Mouse (Mus musculus): ENCODE measurements around the gene Arhgef7. TPM values are rescaled to one million over a fixed set of nuclear protein-coding genes. Genes with fewer than 3 reads are reported as not detected.
A peak's percentile ranks its signal among the peaks of the same experiment; 100 is the strongest.

Gene Arhgef7
- polyA plus RNA-seq, 1 experiment from 2014 or later, result 27.3 TPM

DNA sequence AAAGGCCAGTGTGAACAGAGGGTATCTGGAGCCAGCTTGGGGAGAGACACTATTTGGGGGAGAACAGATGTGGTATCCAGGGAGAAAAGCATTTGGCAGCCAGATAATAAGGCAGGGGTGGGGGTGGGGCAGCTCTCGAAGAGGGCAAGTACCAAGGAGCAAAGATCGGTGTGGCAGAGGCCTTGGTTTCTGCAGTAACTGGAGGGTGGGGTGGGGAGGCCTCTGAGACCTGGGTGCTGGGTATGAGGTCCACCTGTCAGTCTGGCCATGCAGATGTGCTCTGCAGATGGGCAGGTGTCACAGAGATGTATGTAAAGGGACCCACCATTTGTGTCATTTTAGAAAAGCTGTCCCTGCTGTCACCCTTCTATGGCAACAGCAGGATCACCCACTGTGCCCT is 18.7 kb upstream of the Arhgef7 start:
- no peak for TF ChIP-seq CTCF (IDR thresholded peaks at IDR 0.05; ENCODE audit: low read depth)
- no peak for ATAC-seq (replicated peaks; ENCODE audit: low FRiP score, low read depth)
- H3K4me3 ChIP-seq (replicated peaks; ENCODE audit: low read depth, low read length), result no peak overlapping the region
- H3K9me3 ChIP-seq (replicated peaks; ENCODE audit: low read length), result no peaks in the 10 kb centered on the region
- 58% methylated on average over 2 of the region's 2 CpGs for WGBS
- no peaks in the 10 kb centered on the region for H3K4me1 ChIP-seq (replicated peaks; ENCODE audit: insufficient read depth, low read length)
- H3K9ac ChIP-seq (ENCODE audit: low read depth, low read length), result no peak overlapping the region
- no peak overlapping the region for H3K27ac ChIP-seq
- no peak overlapping the region for H3K4me2 ChIP-seq (ENCODE audit: low read length)
- H3K36me3 ChIP-seq (ENCODE audit: insufficient read depth, low read length), result no peaks in the 10 kb centered on the region
- no peak for DNase-seq (ENCODE audit: low spot score)
- H3K27me3 ChIP-seq (ENCODE audit: insufficient read depth, low read length), result no peaks in the 10 kb centered on the region

DNA sequence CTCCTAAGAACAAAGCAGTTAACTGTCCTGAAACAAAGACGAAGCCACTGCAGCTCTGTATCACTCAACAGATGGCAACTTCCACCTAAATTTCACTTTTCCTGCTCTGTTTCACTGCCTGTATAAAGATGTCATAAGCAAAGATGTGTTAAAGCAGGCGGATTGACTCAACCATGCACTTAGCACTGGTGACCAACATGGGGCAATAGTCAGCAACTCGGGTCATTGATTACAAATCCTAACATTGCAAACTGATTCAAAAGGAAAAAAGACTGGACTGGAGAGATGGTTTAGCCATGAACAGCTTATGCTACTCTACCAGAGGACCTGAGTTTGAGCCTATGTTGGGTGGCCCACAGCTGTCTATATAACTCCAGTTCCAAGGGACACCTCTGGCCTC is 18.0 kb upstream of the Arhgef7 start:
- no peak for ATAC-seq (replicated peaks; ENCODE audit: low FRiP score, low read depth)

GRCm38 (mm10) chr8:11710415-11710814 is 17.1 kb upstream of the Arhgef7 start:
- Histone ChIP-seq H3K4me3 (replicated peaks; ENCODE audit: low read depth, low read length) (no peak overlapping the region), H3K4me1 (replicated peaks; ENCODE audit: insufficient read depth, low read length) (no peaks in the 10 kb centered on the region), H3K27me3 (ENCODE audit: insufficient read depth, low read length) (no peaks in the 10 kb centered on the region), H3K36me3 (ENCODE audit: insufficient read depth, low read length) (no peaks in the 10 kb centered on the region), H3K9me3 (replicated peaks; ENCODE audit: low read length) (no peaks in the 10 kb centered on the region), H3K27ac (no peak overlapping the region), H3K9ac (ENCODE audit: low read depth, low read length) (no peak overlapping the region), H3K4me2 (ENCODE audit: low read length) (no peak overlapping the region)
- WGBS, result 59% methylated on average over 5 of the region's 5 CpGs
- no peak for TF ChIP-seq CTCF (IDR thresholded peaks at IDR 0.05; ENCODE audit: low read depth)
- no peak for ATAC-seq (replicated peaks; ENCODE audit: low FRiP score, low read depth)
- no peak for DNase-seq (ENCODE audit: low spot score)

More for the DNA sequence above, 18.0 kb upstream of the Arhgef7 start:
- DNase-seq (ENCODE audit: low spot score), result no peak
- TF ChIP-seq CTCF (IDR thresholded peaks at IDR 0.05; ENCODE audit: low read depth), result no peak
- Histone ChIP-seq H3K27ac (no peak overlapping the region), H3K27me3 (ENCODE audit: insufficient read depth, low read length) (no peaks in the 10 kb centered on the region), H3K4me2 (ENCODE audit: low read length) (no peak overlapping the region), H3K36me3 (ENCODE audit: insufficient read depth, low read length) (no peaks in the 10 kb centered on the region), H3K9me3 (replicated peaks; ENCODE audit: low read length) (no peaks in the 10 kb centered on the region), H3K4me1 (replicated peaks; ENCODE audit: insufficient read depth, low read length) (no peaks in the 10 kb centered on the region), H3K9ac (ENCODE audit: low read depth, low read length) (no peak overlapping the region), H3K4me3 (replicated peaks; ENCODE audit: low read depth, low read length) (no peak overlapping the region)
- 77% methylated on average over 3 of the region's 3 CpGs for WGBS

GRCm38 (mm10) chr8:11712244-11712643 is 15.3 kb upstream of the Arhgef7 start:
- no peak for DNase-seq (ENCODE audit: low spot score)
- peak; percentile 57 for TF ChIP-seq CTCF (IDR thresholded peaks at IDR 0.05; ENCODE audit: low read depth)

DNA sequence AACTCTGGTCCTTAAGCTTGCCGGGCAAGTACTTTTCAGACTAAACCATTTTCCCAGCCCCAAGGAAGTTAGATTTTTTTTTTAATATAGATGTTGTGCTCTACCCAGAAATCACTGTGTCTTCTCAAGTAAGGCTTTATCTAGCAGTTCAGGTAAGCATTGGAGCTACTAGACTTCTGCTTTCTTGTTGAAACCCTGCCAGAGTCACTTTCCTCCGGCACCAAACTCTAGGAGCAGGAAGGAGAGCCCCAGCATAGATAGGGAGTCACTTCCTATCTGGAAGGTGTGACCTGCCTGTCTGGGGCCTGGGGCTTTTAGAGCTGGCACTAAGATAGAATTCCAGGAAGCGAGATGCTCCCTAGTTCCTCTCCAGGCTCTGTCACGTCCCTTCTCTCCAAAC is 10.3 kb upstream of the Arhgef7 start:
- Histone ChIP-seq H3K27ac (no peak overlapping the region), H3K4me2 (ENCODE audit: low read length) (no peak overlapping the region), H3K4me1 (replicated peaks; ENCODE audit: insufficient read depth, low read length) (no peaks in the 10 kb centered on the region), H3K9ac (ENCODE audit: low read depth, low read length) (no peak overlapping the region), H3K36me3 (ENCODE audit: insufficient read depth, low read length) (no peaks in the 10 kb centered on the region), H3K4me3 (replicated peaks; ENCODE audit: low read depth, low read length) (no peak overlapping the region), H3K9me3 (replicated peaks; ENCODE audit: low read length) (no peaks in the 10 kb centered on the region), H3K27me3 (ENCODE audit: insufficient read depth, low read length) (no peaks in the 10 kb centered on the region)
- ATAC-seq (replicated peaks; ENCODE audit: low FRiP score, low read depth), result no peak
- WGBS, result 59% methylated on average over 4 of the region's 4 CpGs
- no peak for DNase-seq (ENCODE audit: low spot score)
- TF ChIP-seq CTCF (IDR thresholded peaks at IDR 0.05; ENCODE audit: low read depth), result no peak

More at GRCm38 (mm10) chr8:11712244-11712643, 15.3 kb upstream of the Arhgef7 start:
- no peak overlapping the region for H3K9ac ChIP-seq (ENCODE audit: low read depth, low read length)
- no peak overlapping the region for H3K4me3 ChIP-seq (replicated peaks; ENCODE audit: low read depth, low read length)
- no peaks in the 10 kb centered on the region for H3K9me3 ChIP-seq (replicated peaks; ENCODE audit: low read length)
- H3K4me1 ChIP-seq (replicated peaks; ENCODE audit: insufficient read depth, low read length), result no peaks in the 10 kb centered on the region
- H3K4me2 ChIP-seq (ENCODE audit: low read length), result no peak overlapping the region
- no peak for ATAC-seq (replicated peaks; ENCODE audit: low FRiP score, low read depth)
- WGBS, result 86% methylated on average over 6 of the region's 6 CpGs
- no peaks in the 10 kb centered on the region for H3K36me3 ChIP-seq (ENCODE audit: insufficient read depth, low read length)
- no peaks in the 10 kb centered on the region for H3K27me3 ChIP-seq (ENCODE audit: insufficient read depth, low read length)
- no peak overlapping the region for H3K27ac ChIP-seq

- Histone ChIP-seq H3K4me1 (replicated peaks; ENCODE audit: insufficient read depth, low read length) (no peaks in the 10 kb centered on the region), H3K27ac (no peak overlapping the region), H3K9ac (ENCODE audit: low read depth, low read length) (no peak overlapping the region), H3K4me2 (ENCODE audit: low read length) (peak overlapping the region; percentile 97), H3K36me3 (ENCODE audit: insufficient read depth, low read length) (no peaks in the 10 kb centered on the region), H3K27me3 (ENCODE audit: insufficient read depth, low read length) (peaks cover 37% of the 10 kb centered on the region), H3K9me3 (replicated peaks; ENCODE audit: low read length) (no peaks in the 10 kb centered on the region), H3K4me3 (replicated peaks; ENCODE audit: low read depth, low read length) (peak overlapping the region; percentile 59)
- no peak for ATAC-seq (replicated peaks; ENCODE audit: low FRiP score, low read depth)
- WGBS, result 0% methylated on average over 19 of the region's 22 CpGs
- no peak for TF ChIP-seq CTCF (IDR thresholded peaks at IDR 0.05; ENCODE audit: low read depth)
- no peak for DNase-seq (ENCODE audit: low spot score)
Observed at GRCm38 (mm10) chr8:11727273-11727650, 259 bp upstream of the Arhgef7 start.

All from kidney, postnatal 0 days (tissue).